Mouse (Mus musculus) testis, adult 2 months (tissue): Measurements from ENCODE around the gene Ugt1a5.

Source experiments
- CTCF ChIP-seq: fragments of 200-500 bp; IDR thresholded peaks from 2 replicates; pipeline ENCODE4 v1.5.1; 2012; ENCODE audit warnings: low read depth, mild to moderate bottlenecking, inconsistent platforms, low read length, moderate library complexity; ENCODE audit not compliant: control insufficient read depth, insufficient read depth, insufficient replicate concordance
- POLR2A ChIP-seq: fragments of 200-500 bp; IDR thresholded peaks from 2 replicates; pipeline ENCODE4 v1.6.1; 2012; ENCODE audit warnings: low read depth, mild to moderate bottlenecking, inconsistent platforms, low read length, moderate library complexity; ENCODE audit not compliant: control insufficient read depth

GRCm38 (mm10) chr1:88254793-88255465, 89.1 kb downstream of the Ugt1a5 start:
- TF ChIP-seq CTCF (no peak), POLR2A (no peak)
